Mouse (Mus musculus) activated CD4-positive, CD25-positive, alpha-beta regulatory T cell, adult 9 weeks (primary cell): ENCODE data around the gene Fbxl7. TPM values are rescaled to one million over a fixed set of nuclear protein-coding genes. Genes with fewer than 3 reads are reported as not detected.

ENCODE experiments used
- polyA plus RNA-seq: library from polyadenylated mRNA; unstranded; fragments of 100-300 nt; shearing (Covaris generic); gene quantifications from one replicate; pipeline ENCODE4 v1.2.1, GENCODE M21; 2017

Gene Fbxl7
- polyA plus RNA-seq = not detected

DNA sequence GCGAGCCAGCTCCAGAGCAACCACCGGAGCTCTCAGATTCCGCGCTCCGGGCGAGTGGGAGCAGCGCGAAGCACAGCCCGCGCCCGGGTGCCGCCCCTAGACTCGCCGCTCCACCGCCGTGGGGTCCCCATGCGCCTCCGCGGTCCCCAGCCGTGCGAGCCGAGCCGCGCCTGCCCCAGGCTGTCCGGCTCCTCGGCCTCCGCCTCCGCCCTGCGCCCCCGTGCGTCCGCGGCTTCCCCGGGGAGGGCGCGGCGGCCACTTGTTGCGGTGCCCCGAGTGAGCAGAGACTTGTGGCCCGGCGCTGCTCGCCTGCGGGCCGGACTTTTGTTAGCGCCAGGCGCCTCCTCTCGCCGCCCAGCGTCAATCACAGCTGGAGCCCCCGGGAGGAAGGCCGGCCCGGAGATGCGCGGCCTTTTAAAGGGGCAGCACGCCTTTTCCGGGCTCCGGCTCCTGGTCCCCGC lies at the start of gene Fbxl7:
Gene Fbxl7, minus strand, starts transcription at position 330 of the 461 bp plus-strand sequence.

